Mouse (Mus musculus) CH12.LX (cell line): ENCODE measurements around the gene Agxt2. TPM values are rescaled to one million over a fixed set of nuclear protein-coding genes. Genes with fewer than 3 reads are reported as not detected.

Experiments used
- DNase-seq: peaks from one replicate; pipeline ENCODE4 v3.0.0-alpha.2; 2013; ENCODE audit errors: extremely low read depth
- H3K27ac ChIP-seq: 2 replicates; pipeline ENCODE4 v1.5.1; 2012; ENCODE audit warnings: low read depth, mild to moderate bottlenecking, control low read depth, moderate library complexity; ENCODE audit not compliant: insufficient read depth
- H3K27me3 ChIP-seq: replicated peaks from 2 replicates; pipeline ENCODE3; 2012; ENCODE audit warnings: inconsistent platforms
- H3K36me3 ChIP-seq, 2 experiments: replicated peaks in 1 of 2; 2 replicates each; pipeline versions ENCODE3 to v1.6.1; 2012; ENCODE audit warnings: inconsistent platforms in 1 of 2, low read length in 1 of 2, mild to moderate bottlenecking in 1 of 2, mixed read lengths in 1 of 2, moderate library complexity in 1 of 2; ENCODE audit not compliant: control insufficient read depth in 1 of 2, insufficient read depth in 1 of 2
- H3K4me1 ChIP-seq, 2 experiments: 2 replicates each; pipeline ENCODE4 v1.6.1; 2012; ENCODE audit warnings: inconsistent platforms in 1 of 2, moderate library complexity in 1 of 2; ENCODE audit not compliant: insufficient read depth in 2 of 2, control insufficient read depth in 1 of 2
- H3K4me2 ChIP-seq: 2 replicates; pipeline ENCODE4 v1.6.1; 2012; ENCODE audit warnings: low read depth, mild to moderate bottlenecking, control low read depth; ENCODE audit not compliant: poor library complexity, insufficient read depth, severe bottlenecking
- H3K4me3 ChIP-seq, 3 experiments: fragments of 150-350 bp in 1 of 3; sonication (generic) in 1 of 3; replicated peaks in 1 of 3; 2 replicates each; pipeline versions ENCODE3 to v1.5.1; 2011 to 2012; ENCODE audit warnings: low read depth in 2 of 3, low read length in 2 of 3, mild to moderate bottlenecking in 2 of 3, moderate library complexity in 2 of 3, control low read depth in 1 of 3, improper control_type of control experiment in 1 of 3, inconsistent platforms in 1 of 3, mixed read lengths in 1 of 3; ENCODE audit not compliant: poor library complexity in 1 of 3
- H3K79me2 ChIP-seq: replicated peaks from 2 replicates; pipeline ENCODE4 v1.6.1; 2012; ENCODE audit warnings: mild to moderate bottlenecking, moderate library complexity; ENCODE audit not compliant: control insufficient read depth, poor library complexity, insufficient read depth, severe bottlenecking; ENCODE audit errors: extremely low read depth
- H3K9ac ChIP-seq: 2 replicates; pipeline ENCODE4 v1.6.1; 2012; ENCODE audit warnings: low read depth, mild to moderate bottlenecking, control low read depth, moderate library complexity; ENCODE audit not compliant: insufficient read depth
- H3K9me3 ChIP-seq: replicated peaks from 2 replicates; pipeline ENCODE3; 2012; ENCODE audit warnings: low read length, inconsistent platforms, mixed read lengths
- BHLHE40 ChIP-seq: IDR thresholded peaks from 2 replicates; pipeline ENCODE4 v1.6.1; 2011; ENCODE audit warnings: mild to moderate bottlenecking, low read depth, low read length, improper control_type of control experiment
- E2F4 ChIP-seq: IDR thresholded peaks from 2 replicates; pipeline ENCODE4 v1.6.1; 2011; ENCODE audit warnings: low read depth, low read length, improper control_type of control experiment; ENCODE audit not compliant: insufficient replicate concordance
- GABPA ChIP-seq: IDR thresholded peaks from 2 replicates; pipeline ENCODE4 v1.6.1; 2012; ENCODE audit warnings: low read depth, low read length, improper control_type of control experiment, inconsistent platforms; ENCODE audit not compliant: insufficient replicate concordance
- IRF4 ChIP-seq: IDR thresholded peaks from 2 replicates; pipeline ENCODE4 v1.6.1; 2014; ENCODE audit warnings: low read depth, mild to moderate bottlenecking, inconsistent platforms, low read length, improper control_type of control experiment
- JUN ChIP-seq: IDR thresholded peaks from 2 replicates; pipeline ENCODE4 v1.6.1; 2011; ENCODE audit warnings: low read depth, mild to moderate bottlenecking, low read length, improper control_type of control experiment, moderate library complexity; ENCODE audit not compliant: insufficient read depth
- MAFK ChIP-seq: IDR thresholded peaks from 2 replicates; pipeline ENCODE4 v1.6.1; 2011; ENCODE audit warnings: low read length, improper control_type of control experiment; ENCODE audit not compliant: insufficient replicate concordance
- MAX ChIP-seq: IDR thresholded peaks from 2 replicates; pipeline ENCODE4 v1.6.1; 2011; ENCODE audit warnings: low read length, improper control_type of control experiment
- MAZ ChIP-seq: IDR thresholded peaks from 2 replicates; pipeline ENCODE4 v1.6.1; 2012; ENCODE audit warnings: low read depth, mild to moderate bottlenecking, inconsistent platforms, low read length, improper control_type of control experiment, moderate library complexity
- MEF2A ChIP-seq: IDR thresholded peaks from 2 replicates; pipeline ENCODE4 v1.6.1; 2014; ENCODE audit warnings: low read depth, mild to moderate bottlenecking, inconsistent platforms, low read length, improper control_type of control experiment, borderline replicate concordance
- MXI1 ChIP-seq: IDR thresholded peaks from 2 replicates; pipeline ENCODE4 v1.6.1; 2011; ENCODE audit warnings: mild to moderate bottlenecking, low read depth, low read length, improper control_type of control experiment
- MYC ChIP-seq: IDR thresholded peaks from 2 replicates; pipeline ENCODE4 v1.6.1; 2011; ENCODE audit warnings: low read depth, mild to moderate bottlenecking, improper control_type of control experiment, low read length
- PAX5 ChIP-seq: IDR thresholded peaks from 2 replicates; pipeline ENCODE4 v1.6.1; 2012; ENCODE audit warnings: low read length, inconsistent platforms, mixed read lengths
- RAD21 ChIP-seq: IDR thresholded peaks from 2 replicates; pipeline ENCODE4 v1.6.1; 2011; ENCODE audit warnings: low read depth, mild to moderate bottlenecking, low read length, improper control_type of control experiment, moderate library complexity
- ZMIZ1 ChIP-seq: IDR thresholded peaks from 2 replicates; pipeline ENCODE4 v1.6.1; 2012; ENCODE audit warnings: low read depth, mild to moderate bottlenecking, inconsistent platforms, low read length, improper control_type of control experiment
- dilution Hi-C: fragments of 300-500 bp; cut with MboI; formaldehyde crosslinking; loops from 2 replicates; pipeline ENCODE4 v1.14.3; 2020; ENCODE audit warnings: low sequenced_read_pairs; ENCODE audit not compliant: extremely low pct_unique_long_range_greater_than_20kb, extremely low pct_ligation_motif_present
- in situ Hi-C: fragments of 300-500 bp; cut with MboI; formaldehyde crosslinking; loops from 3 replicates; pipeline ENCODE4 v1.14.3; 2019; ENCODE audit warnings: low sequenced_read_pairs, low pct_ligation_motif_present, low pct_unique_long_range_greater_than_20kb, mixed read lengths
- polyA plus RNA-seq: library from polyadenylated mRNA; unstranded; fragments of >175 nt; gene quantifications from 2 replicates; pipeline ENCODE4 v1.2.1, GENCODE M21; 2012; ENCODE audit warnings: low read depth; ENCODE audit not compliant: insufficient read length
- total RNA-seq, 2 experiments: library from RNA; depleted of rRNA; stranded (reverse); fragments of 300-350 nt in 1 of 2; fragments of >200 nt in 1 of 2; gene quantifications; 2 replicates each; pipeline ENCODE4 v1.2.3; 2012 to 2014

Agxt2 gene
- total and polyA plus RNA-seq, 3 experiments, result 0.14 TPM; not detected in 2

GRCm38 (mm10) chr15:10347044-10347443, 11.3 kb upstream of the Agxt2 start:
- Histone ChIP-seq H3K27ac (no peak overlapping the region), H3K79me2 (no peaks in the 10 kb centered on the region), H3K27me3 (no peaks in the 10 kb centered on the region), H3K36me3 (no peaks in the 10 kb centered on the region), H3K4me2 (0 out of 2 replicates have a peak overlapping the region, but pooled peaks have one; percentile 24), H3K4me3 (no peak overlapping the region), H3K9ac (no peak overlapping the region), H3K4me1 (no peaks in the 10 kb centered on the region), H3K9me3 (no peaks in the 10 kb centered on the region)
- in situ Hi-C loops (no loop called here), dilution Hi-C loops (no loop called here)
- TF ChIP-seq IRF4 (no peak), MAZ (no peak), MAFK (no peak), RAD21 (no peak), MYC (no peak), MEF2A (no peak), MAX (no peak), JUN (no peak), PAX5 (no peak), ZMIZ1 (no peak)
- TF ChIP-seq, all 38 proteins: peak for 0
- DNase-seq, result no peak

DNA sequence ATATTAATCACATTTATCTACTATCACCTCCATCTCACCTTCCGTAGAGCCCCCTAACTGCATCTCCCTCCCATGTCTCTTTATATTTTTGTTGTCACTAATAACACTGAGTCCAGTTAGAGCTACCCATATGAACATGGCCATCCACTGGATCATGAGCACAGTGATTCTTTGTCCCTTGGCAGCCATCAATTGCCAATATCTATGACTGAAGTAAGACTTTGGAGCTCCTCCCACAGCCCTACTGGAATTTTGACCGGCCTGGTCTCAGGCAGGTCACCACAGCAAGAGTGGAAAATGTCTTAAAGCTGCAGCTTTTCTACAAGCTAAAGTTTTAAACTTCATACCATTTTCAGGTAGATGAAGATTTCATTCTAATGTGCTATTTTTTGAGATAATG, 8.0 kb downstream of the Agxt2 start:
- DNase-seq, result no peak
- Histone ChIP-seq H3K27me3 (no peaks in the 10 kb centered on the region), H3K4me2 (no peak overlapping the region), H3K4me3 (no peak overlapping the region), H3K9ac (no peak overlapping the region), H3K4me1 (peaks cover 0 to 7% of the 10 kb centered on the region in 2 experiments; a peak in 1 of 4 replicates), H3K36me3 (no peaks in the 10 kb centered on the region), H3K79me2 (no peaks in the 10 kb centered on the region), H3K27ac (no peak overlapping the region), H3K9me3 (no peaks in the 10 kb centered on the region)
- no peak for TF ChIP-seq IRF4
- TF ChIP-seq GABPA, result no peak
- no peak for TF ChIP-seq MAX
- TF ChIP-seq MYC, result no peak
- no peak for TF ChIP-seq BHLHE40
- TF ChIP-seq RAD21, result no peak
- TF ChIP-seq MXI1, result no peak
- no peak for TF ChIP-seq E2F4
- dilution Hi-C loops, result no loop called here
- in situ Hi-C loops, result no loop called here
